Mouse (Mus musculus) effector memory CD4-positive, alpha-beta T cell, adult 7 months (primary cell): Measurements from ENCODE around the gene Tpsab1. TPM values are rescaled to one million over a fixed set of nuclear protein-coding genes. Genes with fewer than 3 reads are reported as not detected.

Source experiments
- polyA plus RNA-seq: library from polyadenylated mRNA; unstranded; fragments of 100-300 nt; shearing (Covaris generic); gene quantifications from one replicate; pipeline ENCODE4 v1.2.1, GENCODE M21; 2017

The Tpsab1 gene
- polyA plus RNA-seq, result 0.63 TPM

GRCm38 (mm10) chr17:25345462-25345861 is at the start of gene Tpsab1:
TSS of gene Tpsab1 (minus strand) at chr17:25345562.

GRCm38 (mm10) chr17:25368973-25369372 is 23.6 kb upstream of the Tpsab1 start, which contains the start of gene Tpsg1:
TSS of gene Tpsg1 (plus strand) at chr17:25369273.

GRCm38 (mm10) chr17:25366005-25366404 is 20.6 kb upstream of the Tpsab1 start, which contains the start of gene Tpsb2:
TSS of gene Tpsb2 (plus strand) at chr17:25366305.

GRCm38 (mm10) chr17:25318354-25318753 is 27.0 kb downstream of the Tpsab1 start, which contains the start of gene Prss29:
TSS of gene Prss29 (plus strand) at chr17:25318654.

GRCm38 (mm10) chr17:25308346-25308745 is 37.0 kb downstream of the Tpsab1 start, which contains the start of gene Prss28:
TSS of gene Prss28 (plus strand) at chr17:25308646.

GRCm38 (mm10) chr17:25298094-25298493 is 47.3 kb downstream of the Tpsab1 start, which contains the start of gene Prss34:
TSS of gene Prss34 (plus strand) at chr17:25298394.

Other genes starting within 250 kb of the Tpsab1 start
- gene Telo2, start 229.6 kb downstream of the Tpsab1 start, polyA plus RNA-seq, result 10.5 TPM
- 0.71 TPM for gene Ptx4, start 224.8 kb downstream of the Tpsab1 start, polyA plus RNA-seq
- gene Clcn7, start 212.2 kb downstream of the Tpsab1 start, polyA plus RNA-seq, result 23.9 TPM
- gene Ccdc154, start 183.1 kb downstream of the Tpsab1 start, polyA plus RNA-seq, result 0.26 TPM
- gene Gm38655, start 170.1 kb downstream of the Tpsab1 start, polyA plus RNA-seq, result not detected
- gene BC003965, start 161.0 kb downstream of the Tpsab1 start, polyA plus RNA-seq, result 13.8 TPM
- 47.9 TPM for gene Unkl, start 157.2 kb downstream of the Tpsab1 start, polyA plus RNA-seq
- gene Gnptg, start 105.4 kb downstream of the Tpsab1 start, polyA plus RNA-seq, result 155 TPM
- 41.2 TPM for gene Tsr3, start 105.4 kb downstream of the Tpsab1 start, polyA plus RNA-seq
- 230 TPM for gene Baiap3, start 89.2 kb downstream of the Tpsab1 start, polyA plus RNA-seq
- gene Ube2i, start 70.9 kb downstream of the Tpsab1 start, polyA plus RNA-seq, result 654 TPM
- gene Prss34, start 47.2 kb downstream of the Tpsab1 start, polyA plus RNA-seq, result 0.94 TPM
- not detected for gene Prss28, start 36.9 kb downstream of the Tpsab1 start, polyA plus RNA-seq
- gene Prss29, start 26.9 kb downstream of the Tpsab1 start, polyA plus RNA-seq, result not detected
- not detected for gene Tpsb2, start 20.7 kb upstream of the Tpsab1 start, polyA plus RNA-seq
- not detected for gene Tpsg1, start 23.7 kb upstream of the Tpsab1 start, polyA plus RNA-seq
- gene Cacna1h, start 88.2 kb upstream of the Tpsab1 start, polyA plus RNA-seq, result not detected
- not detected for gene Tekt4, start 109.1 kb upstream of the Tpsab1 start, polyA plus RNA-seq
- gene Sstr5, start 151.7 kb upstream of the Tpsab1 start, polyA plus RNA-seq, result not detected
- gene Sox8, start 225.1 kb upstream of the Tpsab1 start, polyA plus RNA-seq, result not detected
- 15.7 TPM for gene Lmf1, start 233.5 kb upstream of the Tpsab1 start, polyA plus RNA-seq